Mouse (Mus musculus): ENCODE results near the gene Olfr1228. TPM values are rescaled to one million over a fixed set of nuclear protein-coding genes. Genes with fewer than 3 reads are reported as not detected.

Gene Olfr1228
- polyA plus RNA-seq (2015; fragmentation: Nextera tagmentation; extraction: Ambion mirVana): not detected in 2 replicates

- no peak for DNase-seq (ENCODE audit: low spot score)
Observed at GRCm38 (mm10) chr2:89253962-89254361, at the start of gene Olfr1228. Gene Olfr1228, minus strand, starts transcription at chr2:89254062.

GRCm38 (mm10) chr2:89297168-89297567, 43.3 kb upstream of the Olfr1228 start, which contains the start of gene Olfr1230:
Gene Olfr1230, minus strand, starts transcription at chr2:89297268.
- no peak for DNase-seq (ENCODE audit: low spot score)

GRCm38 (mm10) chr2:89287914-89288313, 34.1 kb upstream of the Olfr1228 start, which contains the start of gene Olfr1229:
Gene Olfr1229, minus strand, starts transcription at chr2:89288014.
- no peak for DNase-seq (ENCODE audit: low spot score)

- DNase-seq (ENCODE audit: low spot score): no peak
Observed at GRCm38 (mm10) chr2:89199948-89200347, 53.9 kb downstream of the Olfr1228 start, which contains the start of gene Olfr1226. Gene Olfr1226, minus strand, starts transcription at chr2:89200048.

Other genes starting within 250 kb of the Olfr1228 start
- not detected in 2 replicates for gene Olfr1215, start 247.1 kb downstream of the Olfr1228 start, polyA plus RNA-seq (2015; fragmentation: Nextera tagmentation; extraction: Ambion mirVana)
- gene Olfr1216, start 235.7 kb downstream of the Olfr1228 start, polyA plus RNA-seq (2015; fragmentation: Nextera tagmentation; extraction: Ambion mirVana): not detected in 2 replicates
- gene Olfr1217, start 222.0 kb downstream of the Olfr1228 start, polyA plus RNA-seq (2015; fragmentation: Nextera tagmentation; extraction: Ambion mirVana): not detected in 2 replicates
- not detected in 2 replicates for gene Olfr1218, start 192.9 kb downstream of the Olfr1228 start, polyA plus RNA-seq (2015; fragmentation: Nextera tagmentation; extraction: Ambion mirVana)
- gene Olfr1219, start 170.5 kb downstream of the Olfr1228 start, polyA plus RNA-seq (2015; fragmentation: Nextera tagmentation; extraction: Ambion mirVana): not detected in 2 replicates
- not detected in 2 replicates for gene Olfr1220, start 147.2 kb downstream of the Olfr1228 start, polyA plus RNA-seq (2015; fragmentation: Nextera tagmentation; extraction: Ambion mirVana)
- not detected in 2 replicates for gene Olfr1221, start 136.8 kb downstream of the Olfr1228 start, polyA plus RNA-seq (2015; fragmentation: Nextera tagmentation; extraction: Ambion mirVana)
- not detected in 2 replicates for gene Olfr1222, start 121.0 kb downstream of the Olfr1228 start, polyA plus RNA-seq (2015; fragmentation: Nextera tagmentation; extraction: Ambion mirVana)
- not detected in 2 replicates for gene Olfr1223, start 102.5 kb downstream of the Olfr1228 start, polyA plus RNA-seq (2015; fragmentation: Nextera tagmentation; extraction: Ambion mirVana)
- gene Olfr1224-ps1, start 90.0 kb downstream of the Olfr1228 start, polyA plus RNA-seq (2015; fragmentation: Nextera tagmentation; extraction: Ambion mirVana): not detected in 2 replicates
- not detected in 2 replicates for gene Olfr1225, start 79.4 kb downstream of the Olfr1228 start, polyA plus RNA-seq (2015; fragmentation: Nextera tagmentation; extraction: Ambion mirVana)
- not detected in 2 replicates for gene Olfr1226, start 54.0 kb downstream of the Olfr1228 start, polyA plus RNA-seq (2015; fragmentation: Nextera tagmentation; extraction: Ambion mirVana)
- gene Olfr1229, start 34.0 kb upstream of the Olfr1228 start, polyA plus RNA-seq (2015; fragmentation: Nextera tagmentation; extraction: Ambion mirVana): not detected in 2 replicates
- gene Olfr1230, start 43.2 kb upstream of the Olfr1228 start, polyA plus RNA-seq (2015; fragmentation: Nextera tagmentation; extraction: Ambion mirVana): not detected in 2 replicates
- not detected in 2 replicates for gene Olfr1231, start 53.0 kb upstream of the Olfr1228 start, polyA plus RNA-seq (2015; fragmentation: Nextera tagmentation; extraction: Ambion mirVana)
- not detected in 2 replicates for gene Olfr1232, start 75.6 kb upstream of the Olfr1228 start, polyA plus RNA-seq (2015; fragmentation: Nextera tagmentation; extraction: Ambion mirVana)
- gene Olfr1233, start 88.3 kb upstream of the Olfr1228 start, polyA plus RNA-seq (2015; fragmentation: Nextera tagmentation; extraction: Ambion mirVana): not detected in 2 replicates
- gene Olfr1234, start 110.8 kb upstream of the Olfr1228 start, polyA plus RNA-seq (2015; fragmentation: Nextera tagmentation; extraction: Ambion mirVana): not detected in 2 replicates
- gene Olfr1238, start 155.6 kb upstream of the Olfr1228 start, polyA plus RNA-seq (2015; fragmentation: Nextera tagmentation; extraction: Ambion mirVana): not detected in 2 replicates
- gene Olfr1239, start 166.3 kb upstream of the Olfr1228 start, polyA plus RNA-seq (2015; fragmentation: Nextera tagmentation; extraction: Ambion mirVana): not detected in 2 replicates
- gene Olfr1240, start 188.9 kb upstream of the Olfr1228 start, polyA plus RNA-seq (2015; fragmentation: Nextera tagmentation; extraction: Ambion mirVana): not detected in 2 replicates
- gene Olfr1241, start 233.1 kb upstream of the Olfr1228 start, polyA plus RNA-seq (2015; fragmentation: Nextera tagmentation; extraction: Ambion mirVana): not detected in 2 replicates
- gene Olfr1242, start 244.3 kb upstream of the Olfr1228 start, polyA plus RNA-seq (2015; fragmentation: Nextera tagmentation; extraction: Ambion mirVana): not detected in 2 replicates

All from thymus, postnatal 0 days (tissue).